Mouse (Mus musculus) left cerebral cortex, postnatal 10 days (tissue): ENCODE measurements around the gene Gm11127. TPM values are rescaled to one million over a fixed set of nuclear protein-coding genes. Genes with fewer than 3 reads are reported as not detected.
"Not testable (repeated sequence)": the region's sequence is repeated elsewhere in the genome, so short reads cannot be mapped to it uniquely, and the experiment has no call there.

Experiments
- DNase-seq, 2 experiments: peaks; one replicate each; pipeline ENCODE4 v3.0.0; 2021 to 2022; ENCODE audit warnings: low spot score in 2 of 2, mixed read lengths in 1 of 2; ENCODE audit errors: extremely low spot score in 1 of 2
- intact Hi-C: fragments of 180-260 bp; cut with DNase I; formaldehyde crosslinking; loops from one replicate; pipeline ENCODE4 v1.15.1; 2025
- total RNA-seq, 2 experiments: library from RNA; stranded (reverse); gene quantifications; 2 replicates each; pipeline ENCODE4 v1.2.3; 2021

Gm11127 gene
- not detected for total RNA-seq

DNA sequence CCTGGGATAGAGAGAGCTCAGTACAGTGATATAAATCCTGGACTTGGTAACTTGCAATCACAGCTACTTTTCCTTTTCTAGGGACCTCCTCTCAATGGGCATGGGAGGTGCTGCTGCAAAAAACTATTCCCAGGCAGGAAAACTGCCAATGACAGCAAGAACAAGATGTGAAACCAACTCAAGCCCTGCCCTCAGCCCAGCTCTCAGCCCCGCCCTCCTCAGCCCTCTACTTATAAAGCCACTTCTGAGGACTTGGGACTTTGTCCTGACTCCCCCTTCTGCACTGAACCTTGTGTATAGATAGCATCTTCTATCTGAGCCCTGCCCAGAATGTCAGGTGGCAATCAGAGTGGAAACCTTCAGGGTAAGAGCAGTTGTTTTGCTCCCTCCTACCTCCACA lies at the start of gene Gm11127:
Gm11127 (minus strand) TSS at position 10 of the 400 bp plus-strand sequence.
- intact Hi-C loops, DNase-seq: not testable (repeated sequence)

DNA sequence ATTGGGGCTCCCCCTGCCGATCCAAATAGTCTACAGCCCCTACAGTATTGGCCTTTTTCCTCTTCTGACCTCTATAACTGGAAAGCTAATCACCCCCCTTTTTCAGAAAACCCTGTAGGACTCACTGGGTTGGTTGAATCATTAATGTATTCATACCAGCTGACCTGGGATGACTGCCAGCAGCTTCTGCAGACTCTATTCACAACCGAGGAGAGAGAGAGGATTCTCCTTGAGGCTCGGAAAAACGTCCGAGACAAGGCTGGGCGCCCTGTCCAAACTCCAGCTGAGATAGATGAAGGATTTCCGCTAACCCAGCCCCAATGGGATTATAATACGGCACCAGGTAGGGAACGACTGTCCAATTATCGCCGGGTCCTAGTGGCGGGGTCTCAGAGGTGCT lies 43.9 kb upstream of the Gm11127 start:
- DNase-seq, intact Hi-C loops: not testable (repeated sequence)

DNA sequence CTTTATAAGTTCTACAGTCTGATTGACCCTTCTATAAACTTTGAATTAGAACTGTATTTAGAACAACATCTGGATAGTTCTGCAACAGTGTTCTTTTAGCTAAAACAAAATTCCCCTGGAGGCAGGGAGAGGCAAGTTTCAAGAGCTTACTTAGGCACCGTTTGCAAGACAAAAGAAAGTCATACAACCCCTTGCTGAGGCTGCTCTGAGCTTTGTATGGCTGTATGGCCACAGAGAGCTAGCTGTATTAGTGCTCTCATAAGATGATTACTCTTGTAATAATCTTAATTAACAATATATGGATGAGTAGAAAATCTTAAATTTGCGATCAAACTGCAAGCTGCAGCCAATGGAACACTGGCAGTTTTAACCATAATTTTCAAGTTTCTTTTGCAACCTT lies 41.4 kb upstream of the Gm11127 start:
- intact Hi-C loops, DNase-seq: not testable (repeated sequence)

DNA sequence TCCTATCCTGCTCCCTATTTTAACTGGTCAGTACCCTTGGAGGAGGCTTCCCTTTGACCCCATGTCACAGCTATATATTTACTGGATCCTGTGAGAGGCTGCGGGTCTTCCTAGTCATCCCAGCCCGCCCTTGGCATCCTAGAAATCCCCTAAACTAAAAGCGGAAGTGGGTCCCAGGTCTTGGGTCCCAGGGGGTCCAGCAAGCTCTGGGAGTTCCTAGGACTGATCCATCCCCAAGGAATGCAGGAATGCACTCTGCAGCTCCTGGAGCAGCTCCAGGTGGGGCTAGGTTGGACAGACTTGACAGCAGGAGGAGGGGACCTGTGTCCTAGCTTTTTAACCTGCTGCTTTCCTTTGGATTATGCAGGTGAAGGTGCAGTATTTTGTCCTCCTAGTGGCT lies 35.8 kb upstream of the Gm11127 start:
- DNase-seq, result no peak
- intact Hi-C loops, result no loop called here

DNA sequence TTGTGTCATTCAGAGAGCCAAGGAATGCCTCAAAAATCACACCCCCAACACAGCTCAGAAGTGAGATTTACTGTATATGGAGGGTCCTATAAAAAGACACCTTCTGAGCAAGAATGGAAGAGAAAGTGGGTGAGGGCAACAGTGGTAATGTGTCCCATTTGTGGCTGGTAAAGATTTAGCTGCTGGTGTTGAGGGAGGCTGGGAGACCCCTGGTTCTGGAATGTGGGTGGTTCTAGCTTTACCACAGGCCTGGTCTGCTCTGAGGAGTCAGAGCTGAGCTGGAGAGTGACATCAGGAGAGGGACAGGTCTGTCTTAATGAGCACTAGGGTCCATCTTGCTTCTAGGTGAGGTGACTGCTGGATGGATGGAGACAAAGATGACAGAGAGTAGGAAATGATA lies 34.3 kb upstream of the Gm11127 start:
- intact Hi-C loops, DNase-seq: not testable (repeated sequence)

DNA sequence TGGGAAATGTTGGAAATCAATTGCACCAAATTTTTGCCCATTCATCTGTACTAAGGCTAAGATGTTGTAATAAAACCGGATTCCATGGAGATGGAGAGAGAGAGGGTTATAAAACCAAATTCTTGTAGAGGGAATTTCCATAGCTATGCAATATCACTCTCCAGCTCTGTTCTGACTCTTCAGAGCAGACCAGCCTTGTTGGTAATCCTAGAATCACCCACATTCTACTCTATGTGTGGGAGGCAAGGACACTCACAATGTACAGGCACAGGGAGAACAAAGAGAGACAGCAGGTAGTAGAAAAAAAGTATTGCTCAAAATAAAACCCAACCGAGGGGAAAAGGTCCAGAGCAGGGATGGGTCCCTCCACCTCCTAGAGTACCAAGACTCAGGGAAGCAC lies 33.8 kb upstream of the Gm11127 start:
- intact Hi-C loops, DNase-seq: not testable (repeated sequence)

DNA sequence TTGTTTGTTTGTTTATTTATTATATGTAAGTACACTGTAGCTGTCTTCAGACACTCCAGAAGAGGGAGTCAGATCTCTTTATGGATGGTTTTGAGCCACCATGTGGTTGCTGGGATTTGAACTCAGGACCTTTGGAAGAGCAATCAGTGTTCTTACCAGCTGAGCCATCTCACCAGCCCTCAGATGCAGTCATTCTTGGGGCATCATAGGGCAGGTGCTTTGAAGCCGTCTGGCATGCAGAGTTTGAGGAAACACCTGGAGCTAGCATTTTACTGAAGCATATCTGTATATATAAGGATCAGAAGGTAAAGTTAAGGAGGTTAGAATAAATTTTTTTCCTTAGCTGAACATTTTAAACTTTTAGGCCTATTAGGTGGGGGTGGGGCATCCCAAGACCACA lies 27.8 kb upstream of the Gm11127 start:
- DNase-seq, intact Hi-C loops: not testable (repeated sequence)

DNA sequence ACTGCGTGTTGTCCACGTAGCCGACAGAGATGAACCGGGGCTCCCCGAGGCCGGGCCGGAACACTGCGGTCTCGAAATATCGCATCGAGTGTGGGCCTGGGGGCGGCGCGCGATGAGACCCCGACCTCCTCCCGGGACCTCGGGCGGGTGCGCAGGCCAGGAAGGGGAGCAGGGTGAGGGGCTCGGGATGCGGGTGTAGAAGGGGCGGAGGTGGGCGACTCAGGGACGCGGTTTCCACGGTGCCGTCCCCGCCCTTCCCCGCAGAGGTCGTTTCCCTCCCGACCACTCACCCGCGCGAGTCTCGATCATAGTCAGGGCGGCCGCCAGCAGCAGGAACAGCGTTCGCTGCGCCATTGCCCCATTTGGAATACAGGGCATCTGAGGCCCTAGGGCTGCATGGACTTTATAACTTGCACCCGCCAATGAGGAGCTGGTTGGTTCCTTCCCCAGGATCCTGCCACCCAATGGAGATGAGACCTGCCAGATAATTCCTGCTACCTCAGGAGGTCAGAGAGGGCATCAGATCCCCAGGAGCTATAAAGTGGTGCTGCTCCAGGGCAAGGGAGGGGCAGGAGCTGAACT lies 25.8 kb upstream of the Gm11127 start:
- no peak for DNase-seq
- intact Hi-C loops, result no loop called here

DNA sequence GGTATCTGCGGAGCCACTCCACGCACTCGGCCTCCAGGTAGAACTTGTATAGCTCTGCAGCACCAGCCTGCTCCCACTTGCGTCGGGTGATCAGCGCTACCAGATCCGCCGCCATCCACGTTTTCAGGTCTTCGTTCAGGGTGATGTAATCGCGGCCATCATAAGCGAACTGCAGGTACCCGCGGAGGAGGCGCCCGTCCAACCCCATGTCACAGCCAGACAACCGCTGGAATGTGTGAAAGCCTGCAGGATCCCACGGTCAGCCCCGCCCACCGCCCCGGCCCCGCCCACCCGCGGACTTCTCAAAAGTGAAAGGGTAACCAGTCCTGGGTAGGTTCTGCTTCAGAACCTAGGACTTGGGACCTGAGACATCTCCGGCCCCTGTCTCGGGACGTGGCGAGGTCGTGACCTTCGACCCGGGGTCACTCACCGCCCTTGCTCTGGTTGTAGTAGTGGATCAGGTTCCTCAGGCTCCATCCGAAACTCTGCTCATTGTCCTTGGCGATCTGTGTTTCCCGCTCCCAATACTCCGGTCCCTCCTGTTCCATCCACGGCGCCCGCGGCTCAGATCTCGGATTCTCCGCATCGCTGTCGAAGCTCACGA lies 25.2 kb upstream of the Gm11127 start:
- DNase-seq, result peak in 1 of 2 experiments; percentile 47
- intact Hi-C loops, result no loop called here

DNA sequence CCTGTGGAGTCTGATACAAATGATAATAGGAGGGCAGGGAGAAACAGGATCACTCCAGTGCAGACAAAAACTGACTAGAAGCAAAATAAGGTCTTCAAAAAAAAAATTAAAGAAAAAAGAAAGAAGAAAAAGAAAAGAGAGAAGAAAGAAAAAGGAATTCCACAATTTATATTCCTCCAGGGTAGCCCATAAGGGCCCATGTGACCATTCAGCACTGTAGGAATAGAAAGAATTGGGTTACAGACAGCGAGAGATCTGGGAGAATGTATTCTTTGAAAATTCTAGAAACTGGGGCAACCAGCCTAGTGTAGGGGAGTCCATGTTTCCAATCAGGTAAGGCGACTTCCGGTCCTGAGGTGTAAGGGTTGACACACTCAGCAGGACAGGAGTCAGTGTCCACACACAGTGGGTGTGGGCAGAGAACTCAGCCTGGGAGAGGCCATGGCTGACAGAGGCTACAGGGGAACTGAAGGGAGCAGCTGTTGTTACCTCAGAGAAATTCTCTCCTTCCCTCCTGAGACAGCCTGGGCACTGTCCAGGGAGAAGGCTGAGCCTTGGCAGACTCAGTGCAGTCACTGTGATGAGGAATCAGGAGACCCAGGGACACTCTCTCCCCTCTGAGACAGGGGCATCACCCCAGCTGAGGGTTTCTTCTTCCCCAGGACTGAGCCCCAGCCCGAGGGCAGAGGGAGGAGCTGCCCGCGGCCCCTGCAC lies 24.5 kb upstream of the Gm11127 start:
- not testable (repeated sequence) for DNase-seq

DNA sequence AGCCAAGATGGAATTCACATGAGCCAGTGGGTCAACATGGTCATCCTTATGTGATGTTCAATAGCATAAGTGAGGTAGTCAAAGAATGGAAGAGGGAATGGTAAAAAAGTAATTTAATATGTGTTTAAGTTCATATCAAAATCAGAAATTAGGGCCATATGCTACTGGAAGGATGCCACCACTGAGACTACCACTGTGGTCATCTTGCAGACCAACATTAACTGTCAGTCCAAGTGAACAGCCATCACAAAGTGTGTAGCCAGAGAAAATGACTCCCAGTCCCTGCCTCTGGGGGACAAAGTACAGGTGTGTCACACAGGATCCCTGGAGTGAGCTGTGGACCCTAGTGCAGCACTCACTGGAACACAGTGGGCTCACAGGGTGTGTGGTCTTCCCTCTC lies 23.7 kb upstream of the Gm11127 start:
- intact Hi-C loops, DNase-seq: not testable (repeated sequence)

More for the DNA sequence above, 24.5 kb upstream of the Gm11127 start:
- intact Hi-C loops, result not testable (repeated sequence)

DNA sequence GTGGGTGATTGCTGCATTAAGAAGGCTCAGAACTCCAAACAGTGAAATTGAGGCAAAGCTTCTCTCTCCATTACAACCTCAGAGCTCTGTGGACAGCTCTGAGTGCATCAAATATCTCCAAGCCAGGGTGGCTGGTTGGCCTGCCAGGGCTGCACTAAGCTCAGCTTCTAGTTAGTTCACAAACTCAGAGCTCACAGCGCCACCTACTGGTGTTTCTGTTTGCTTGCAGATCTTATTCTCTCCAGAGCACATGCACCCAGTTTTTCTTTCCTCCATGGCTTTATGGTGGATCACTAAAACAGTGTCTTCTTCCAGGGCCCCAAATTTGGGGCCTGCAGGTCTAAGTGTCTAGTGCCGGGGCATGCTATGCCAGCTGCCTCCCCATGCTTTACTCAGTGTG lies 2.7 kb upstream of the Gm11127 start:
- intact Hi-C loops, result loop anchor here (10.0 kb wide), 2 partner anchors 74 to 134 kb away; partner anchors contain the start of gene H2-T3
- DNase-seq, result peak; percentile 85 to 93

DNA sequence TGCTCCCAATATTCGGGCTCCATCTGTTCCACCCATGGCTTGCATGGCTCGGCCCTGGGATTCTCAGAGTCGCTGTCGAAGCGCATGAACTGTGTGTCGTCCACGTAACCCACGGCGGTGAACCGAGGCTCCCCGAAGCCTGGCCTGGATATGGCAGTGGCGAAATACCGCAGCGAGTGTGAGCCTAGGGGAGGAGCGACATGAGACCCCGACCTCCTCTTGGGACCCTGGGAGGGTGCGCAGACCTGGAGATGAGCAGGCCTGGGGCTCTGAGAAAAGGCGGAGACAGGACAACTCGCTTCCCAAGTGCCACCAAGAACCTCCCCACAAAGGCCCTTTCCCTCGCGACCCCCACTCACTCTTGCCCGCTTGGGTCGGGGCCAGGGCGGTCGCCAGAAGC lies 244 bp downstream of the Gm11127 start:
- DNase-seq, intact Hi-C loops: not testable (repeated sequence)

DNA sequence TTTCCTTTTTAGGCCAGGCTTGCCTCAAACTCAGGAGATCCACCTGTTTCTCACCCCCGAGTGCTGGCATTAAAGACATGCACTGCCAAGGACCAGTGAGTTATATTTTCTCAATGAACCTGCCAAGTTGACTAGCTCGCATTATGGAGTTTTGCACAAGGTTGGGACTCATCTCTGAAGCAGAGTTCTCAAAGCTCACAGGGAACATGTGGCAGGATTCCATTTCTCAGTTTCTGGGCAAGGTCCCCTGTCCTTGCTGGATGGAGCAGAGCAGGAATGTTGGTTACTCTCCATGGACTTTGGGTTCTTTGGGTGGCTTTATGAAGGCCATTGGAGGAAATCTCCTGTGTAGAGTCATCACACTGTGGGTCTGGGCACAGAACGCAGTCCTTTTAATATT lies 14.9 kb downstream of the Gm11127 start:
- no peak for DNase-seq
- intact Hi-C loops, result loop anchor here (10.0 kb wide), 1 partner anchor 48 kb away; no protein-coding TSS in a partner anchor

DNA sequence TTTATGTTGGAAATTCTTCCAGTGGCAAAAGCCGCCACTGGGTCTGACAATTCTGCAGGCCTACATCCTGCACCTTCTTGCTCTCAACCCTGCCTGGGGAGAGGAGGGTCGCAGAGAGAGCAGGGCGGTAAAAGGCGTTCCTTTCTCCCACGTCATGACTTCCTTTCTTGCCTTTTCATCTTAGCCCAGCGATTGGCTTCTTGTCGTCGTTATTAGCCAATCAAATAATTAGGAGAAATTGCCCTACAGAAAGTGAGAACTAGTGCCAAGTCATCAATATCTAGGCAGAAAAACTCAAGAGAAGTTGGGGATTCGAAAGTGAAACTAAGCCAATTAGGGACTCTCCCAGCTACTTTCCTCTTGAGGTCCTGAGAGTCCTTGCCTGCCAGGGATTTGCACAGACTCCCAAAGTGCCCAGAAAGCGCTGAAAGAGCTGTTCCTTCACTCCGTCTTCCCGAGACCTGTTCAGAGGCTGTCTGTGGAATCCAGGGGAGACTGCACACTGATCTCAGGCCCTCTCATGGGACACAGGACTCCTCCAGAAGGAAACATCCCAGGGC lies 15.5 kb downstream of the Gm11127 start, which contains the start of the genes H2-T22 and Gm6034:
H2-T22 (minus strand) TSS at position 138 of the 560 bp plus-strand sequence.
Gm6034 (plus strand) TSS at position 352 of the 560 bp plus-strand sequence.
- peak; percentile 71 to 80 for DNase-seq
- intact Hi-C loops, result loop anchor here (10.0 kb wide), 1 partner anchor 48 kb away; no protein-coding TSS in a partner anchor

DNA sequence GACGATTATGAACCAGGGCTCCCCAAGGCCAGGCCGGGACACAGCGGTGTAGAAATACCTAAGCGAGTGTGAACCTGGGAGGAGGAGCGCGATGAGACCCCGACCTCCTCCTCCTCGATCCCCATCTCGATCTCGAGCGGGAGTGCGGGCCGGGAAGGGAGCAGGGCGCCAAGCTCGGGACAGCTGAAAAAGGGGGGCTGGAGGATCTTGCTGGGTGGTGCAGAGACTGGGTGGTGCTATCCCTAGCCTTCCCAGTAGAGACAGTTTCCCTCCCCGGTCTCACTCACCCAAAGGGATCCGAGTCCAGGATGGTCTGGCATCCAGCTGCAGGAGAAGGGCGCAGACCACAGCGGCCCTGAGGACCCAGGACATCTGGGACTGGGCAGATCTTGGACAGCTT lies 16.1 kb downstream of the Gm11127 start:
- not testable (repeated sequence) for DNase-seq
- intact Hi-C loops, result loop anchor here (10.0 kb wide), 1 partner anchor 47 kb away; no protein-coding TSS in a partner anchor

DNA sequence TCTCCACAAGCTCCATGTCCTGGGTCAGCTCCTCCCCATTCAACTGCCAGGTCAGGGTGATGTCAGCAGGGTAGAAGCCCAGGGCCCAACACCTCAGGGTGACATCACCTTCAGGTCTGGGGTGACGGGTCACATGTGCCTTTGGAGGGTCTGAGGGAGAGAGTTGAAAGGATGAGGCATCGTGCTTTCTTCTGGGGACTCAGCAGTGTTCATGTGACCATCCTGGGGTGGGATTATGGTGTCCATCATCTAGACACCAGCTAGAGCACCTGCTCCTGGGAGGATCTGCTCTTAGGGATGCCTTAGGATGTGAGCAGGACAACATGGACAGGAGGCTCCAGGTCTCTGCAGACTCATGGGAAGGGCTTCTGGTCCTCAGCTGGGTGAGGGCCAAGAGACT lies 17.6 kb downstream of the Gm11127 start:
- intact Hi-C loops, result loop anchor here (10.0 kb wide), 1 partner anchor 46 kb away; no protein-coding TSS in a partner anchor
- not testable (repeated sequence) for DNase-seq

DNA sequence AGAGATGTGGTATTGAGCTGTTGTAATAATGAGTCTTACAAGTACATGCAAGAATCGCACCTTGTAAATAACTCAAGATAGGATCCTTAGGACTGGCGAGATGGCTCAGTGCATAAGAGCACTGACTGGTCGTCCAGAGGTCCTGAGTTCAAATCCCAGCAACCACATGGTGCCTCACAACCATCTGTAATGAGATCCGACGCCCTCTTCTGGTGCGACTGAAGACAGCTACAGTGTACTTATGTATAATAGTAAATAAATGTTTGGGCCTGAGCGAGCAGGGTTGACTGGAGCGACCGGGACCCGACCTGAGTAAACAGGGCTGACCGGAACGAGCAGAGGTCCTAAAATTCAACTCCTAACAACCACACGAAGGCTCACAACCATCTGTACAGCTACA lies 22.0 kb downstream of the Gm11127 start:
- DNase-seq, intact Hi-C loops: not testable (repeated sequence)

DNA sequence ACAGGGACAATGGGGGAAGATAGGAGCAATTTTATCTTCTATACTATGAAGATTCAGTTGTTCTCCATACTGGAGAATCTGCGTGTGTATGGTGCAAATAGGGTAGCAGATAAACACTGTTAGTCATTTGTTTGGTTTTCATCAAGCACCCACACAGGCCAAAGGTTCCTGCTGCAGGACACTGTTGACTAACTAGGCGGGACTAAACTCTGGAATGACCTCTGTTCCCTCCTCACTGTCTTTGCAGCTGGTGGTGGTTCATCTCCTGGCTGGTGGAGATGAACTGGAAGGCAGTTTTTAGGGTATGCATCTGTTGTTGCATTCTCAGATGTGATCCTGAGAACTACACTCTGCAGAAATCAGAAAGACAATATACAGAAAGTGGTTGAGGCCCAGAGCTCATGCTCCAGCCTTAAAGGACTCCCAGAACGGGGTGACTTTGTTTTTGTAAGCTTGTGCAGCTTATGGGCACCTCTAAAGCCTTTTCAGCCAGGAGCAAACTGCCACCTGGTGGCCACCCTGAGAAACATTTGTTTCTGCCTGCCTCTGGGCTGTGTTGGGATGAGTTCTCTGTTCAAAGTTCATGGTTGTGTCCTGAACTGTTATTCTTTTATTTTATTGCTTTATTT lies 23.0 kb downstream of the Gm11127 start:
- DNase-seq, result peak in 1 of 2 experiments; percentile 66
- intact Hi-C loops, result not testable (repeated sequence)
